Mouse (Mus musculus): ENCODE measurements around the gene Tyro3.

Gene Tyro3

GRCm38 (mm10) chr2:119864484-119864883 lies 67.0 kb downstream of the Tyro3 start:
- no peak for DNase-seq
